Mouse (Mus musculus) kidney, adult 2 months (tissue): Measurements from ENCODE around the gene Tmem80.

ENCODE experiments used
- CTCF ChIP-seq: fragments of 200-500 bp; conservative IDR thresholded peaks from 2 replicates; pipeline ENCODE4 v1.5.1; 2011; ENCODE audit warnings: low read depth, mild to moderate bottlenecking, control low read depth, low read length, moderate library complexity, mixed read lengths; ENCODE audit not compliant: insufficient read depth, insufficient read length
- POLR2A ChIP-seq: fragments of 200-500 bp; IDR thresholded peaks from one replicate; pipeline ENCODE4 v1.6.1; 2011; ENCODE audit warnings: low read depth, low read length, control low read depth

DNA sequence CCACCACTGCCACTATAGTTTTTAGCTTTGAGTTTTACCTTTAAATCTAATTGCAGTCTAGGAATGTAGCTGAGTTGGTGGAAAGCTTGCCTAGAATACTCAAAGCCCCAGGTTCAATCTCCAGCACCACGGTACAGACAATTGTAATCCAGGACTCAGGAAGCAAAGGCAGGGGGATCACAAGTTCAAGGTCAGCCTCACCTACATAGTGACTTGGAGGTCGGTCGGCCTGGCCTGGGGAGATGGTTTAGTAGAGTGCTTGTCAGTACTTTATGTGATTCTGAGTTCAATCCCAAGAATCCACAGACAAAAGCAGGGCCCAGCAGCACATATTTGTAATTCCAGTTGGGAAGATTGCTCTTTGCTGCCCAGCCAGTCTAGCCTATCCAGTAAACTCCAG lies 39.5 kb upstream of the Tmem80 start:
- TF ChIP-seq CTCF (no peak), POLR2A (no peak)
